Mouse (Mus musculus) kidney, postnatal 14 days (tissue): ENCODE measurements around the gene Ripply3.
"Not testable (repeated sequence)": the region's sequence is repeated elsewhere in the genome, so short reads cannot be mapped to it uniquely, and the experiment has no call there.

Experiments used
- DNase-seq: peaks from one replicate; pipeline ENCODE4 v3.0.0; 2022; ENCODE audit warnings: mixed read lengths

Gene Ripply3

DNA sequence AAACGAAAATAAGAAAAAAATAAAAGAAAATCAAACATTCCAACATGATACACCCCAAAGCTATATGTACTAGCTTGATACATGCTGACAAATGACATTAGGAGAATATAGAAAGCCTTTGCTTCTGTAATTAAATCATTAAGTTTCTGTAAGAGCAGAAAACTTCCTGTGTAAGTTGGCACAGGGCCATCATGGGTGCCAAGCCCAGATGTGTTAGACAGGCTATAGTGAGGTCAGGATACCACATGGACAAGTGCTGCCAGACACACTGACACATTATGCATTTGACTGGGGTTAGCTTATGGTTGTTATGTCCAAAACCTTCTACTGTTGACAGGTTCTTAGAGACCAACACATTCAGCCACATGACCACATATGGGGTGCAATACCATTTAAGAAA is 13.0 kb upstream of the Ripply3 start:
- DNase-seq: no peak

DNA sequence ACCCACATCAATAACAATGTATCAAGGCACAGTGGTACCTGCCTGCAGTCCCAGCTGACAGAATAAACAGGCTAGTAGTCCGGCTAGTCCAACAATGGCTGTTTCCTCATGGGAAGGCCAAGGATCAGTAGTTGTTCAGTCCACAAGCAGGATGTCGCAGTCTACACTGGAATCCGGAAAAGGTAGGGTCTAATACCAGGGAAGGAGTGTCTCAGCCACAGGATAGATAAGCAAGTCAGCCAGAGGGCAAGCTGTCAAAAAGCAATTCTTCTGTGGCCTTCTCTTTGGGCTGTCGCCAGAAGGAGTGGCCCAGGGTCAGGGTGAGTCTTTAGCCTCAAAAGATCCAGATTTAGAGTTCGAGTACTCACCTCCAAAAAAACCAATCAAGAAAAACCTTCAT is 10.5 kb upstream of the Ripply3 start:
- DNase-seq: peak; percentile 78

GRCm38 (mm10) chr16:94320223-94320622 is 8.0 kb upstream of the Ripply3 start:
- no peak for DNase-seq

- no peak for DNase-seq
Observed at GRCm38 (mm10) chr16:94323681-94324080, 4.5 kb upstream of the Ripply3 start.

GRCm38 (mm10) chr16:94326008-94326407 is 2.2 kb upstream of the Ripply3 start:
- DNase-seq: no peak

DNA sequence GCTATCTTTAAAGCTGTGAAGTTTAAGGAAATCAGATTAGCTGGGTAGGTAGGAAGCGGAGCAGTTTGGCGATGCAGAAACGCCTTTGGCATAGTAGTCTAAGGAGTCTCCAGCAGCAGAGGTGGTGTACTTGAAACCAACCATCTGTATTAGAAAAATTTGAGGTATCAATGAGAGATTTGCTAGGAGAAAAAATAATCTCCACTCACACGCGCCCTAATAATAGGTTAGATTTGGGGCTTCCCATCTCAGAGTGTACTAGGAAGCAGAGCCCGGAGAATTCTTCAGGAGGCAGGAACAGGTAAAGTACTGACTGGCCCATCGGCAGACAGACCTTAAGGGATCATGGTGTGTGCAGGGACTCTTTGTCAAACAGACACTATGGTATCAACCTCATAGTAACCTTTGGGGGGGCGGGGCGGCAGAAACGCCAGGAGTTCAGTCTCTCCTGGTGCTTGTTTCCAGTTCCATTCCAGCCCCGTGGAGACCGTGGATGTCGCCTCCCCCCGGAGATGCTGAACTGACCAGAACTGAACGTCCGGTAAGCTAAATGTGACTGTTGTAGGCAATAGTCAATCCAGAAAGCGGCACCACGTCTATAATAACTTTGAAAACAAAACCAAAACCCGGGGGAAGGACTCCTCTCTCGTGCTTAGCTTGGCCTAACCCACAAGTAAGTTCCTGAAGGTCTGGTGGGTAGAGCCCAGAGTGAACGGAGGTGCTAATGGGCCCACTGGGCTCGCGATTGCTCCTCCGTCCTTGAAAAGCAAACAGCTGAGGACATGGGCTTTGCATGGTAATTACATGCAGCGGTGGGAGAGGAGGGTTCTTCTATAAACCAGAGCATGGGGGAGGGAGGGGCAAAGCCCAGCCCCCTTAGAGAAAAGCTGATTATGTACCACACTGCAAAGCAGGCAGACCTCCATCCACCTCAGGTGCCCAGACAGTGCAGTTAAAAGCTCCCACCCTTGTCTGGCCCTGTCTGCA is 954 bp downstream of the Ripply3 start:
- DNase-seq: no peak

- no peak for DNase-seq
Observed at GRCm38 (mm10) chr16:94330429-94330828, 2.2 kb downstream of the Ripply3 start.

GRCm38 (mm10) chr16:94331233-94331885 is 3.1 kb downstream of the Ripply3 start:
- no peak for DNase-seq

DNA sequence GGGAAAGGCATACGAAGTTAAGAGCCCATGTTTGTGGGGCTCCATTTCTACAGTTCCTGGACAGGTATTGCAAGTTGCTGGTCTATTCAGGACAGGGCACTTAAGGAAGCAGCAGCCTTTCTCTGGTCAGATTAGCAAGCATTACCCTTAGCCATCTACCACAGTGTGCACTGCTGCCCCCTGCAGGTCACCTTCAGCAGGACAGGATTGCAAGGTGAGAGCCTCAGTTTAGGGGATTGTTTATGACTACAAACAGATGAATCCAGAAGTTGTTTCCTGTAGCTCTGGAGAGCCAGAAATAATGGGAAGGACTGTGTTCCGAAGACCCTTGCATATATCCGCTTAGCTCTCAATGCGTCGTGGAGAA is 3.6 kb downstream of the Ripply3 start:
- DNase-seq: peak; percentile 63

GRCm38 (mm10) chr16:94335656-94336055 is 7.4 kb downstream of the Ripply3 start:
- no peak for DNase-seq

DNA sequence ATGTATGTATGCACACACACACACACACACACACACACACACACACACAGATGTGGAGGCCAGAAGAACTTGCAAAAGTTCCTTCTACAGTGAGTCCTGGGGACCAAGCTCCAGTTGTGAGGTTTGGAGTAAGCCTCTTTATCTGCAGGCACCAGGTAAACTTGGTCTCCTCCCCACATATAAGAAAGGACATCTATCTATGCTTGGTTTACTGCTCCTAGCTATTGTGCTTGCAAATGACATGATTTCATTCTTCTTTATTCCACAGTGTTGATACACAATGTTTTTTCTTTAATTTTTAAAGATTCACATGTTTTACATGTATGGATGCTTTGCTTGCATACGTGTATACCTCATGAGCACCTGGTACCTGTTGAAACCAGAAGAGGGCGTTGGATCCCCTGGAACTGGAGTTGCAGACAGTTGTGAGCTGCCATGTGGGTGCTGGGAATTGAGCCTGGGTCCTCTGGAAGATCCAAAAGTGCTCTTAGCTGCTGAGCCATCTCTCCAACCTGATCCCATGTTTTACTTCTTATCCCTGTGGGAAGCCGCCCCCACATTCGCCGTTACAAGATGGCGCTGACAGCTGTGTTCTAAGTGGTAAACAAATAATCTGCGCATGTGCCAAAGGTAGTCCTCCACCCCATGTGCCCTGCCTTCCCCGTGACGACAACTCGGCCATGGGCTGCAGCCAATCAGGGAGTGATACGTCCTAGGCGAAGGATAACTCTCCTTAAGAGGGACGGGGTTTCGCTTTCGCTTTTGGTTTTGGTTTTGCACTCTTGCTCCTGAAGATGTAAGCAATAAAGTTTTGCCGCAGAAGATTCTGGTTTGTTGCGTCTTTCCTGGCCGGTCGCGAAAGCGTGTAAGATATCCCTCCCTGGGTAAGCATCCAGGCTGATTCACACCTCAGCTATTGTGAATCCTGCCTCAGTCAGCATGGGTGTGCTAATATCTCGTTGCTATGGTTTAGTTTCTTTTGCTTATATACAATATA is 11.2 kb downstream of the Ripply3 start:
- DNase-seq: not testable (repeated sequence)

- DNase-seq: no peak
Observed at GRCm38 (mm10) chr16:94345733-94346132, 17.5 kb downstream of the Ripply3 start.

DNA sequence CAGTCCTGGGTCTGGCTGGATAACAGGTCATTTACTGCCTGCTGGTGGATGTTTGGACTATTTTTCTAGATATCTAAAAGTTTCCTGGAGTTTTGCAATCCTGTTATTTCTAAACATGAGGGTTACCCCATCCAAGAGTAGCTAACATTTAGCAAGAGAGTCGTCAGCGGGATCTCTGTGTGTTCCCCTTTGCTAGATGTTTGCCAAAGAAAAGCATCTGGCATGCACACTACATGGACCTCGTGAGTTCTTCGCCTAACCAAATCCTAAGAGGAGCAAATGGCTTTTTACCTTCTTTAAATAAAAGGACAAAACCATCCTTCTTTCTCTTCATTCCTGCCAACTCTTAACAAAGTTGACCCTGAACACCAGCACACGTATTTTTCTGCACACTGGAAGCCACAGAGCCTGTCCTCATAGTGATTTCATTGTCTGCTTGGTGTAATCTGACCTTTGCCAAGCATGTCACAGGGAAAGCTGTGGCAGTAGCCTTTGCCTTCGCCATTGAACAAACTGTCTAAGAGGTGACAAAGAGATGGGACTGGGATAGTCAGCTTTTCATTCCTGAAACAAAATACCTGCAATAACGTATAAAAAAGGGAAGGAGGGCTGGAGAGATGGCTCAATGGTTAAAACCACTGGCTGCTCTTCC is 19.0 kb downstream of the Ripply3 start:
- DNase-seq: no peak

- DNase-seq: no peak
Observed at GRCm38 (mm10) chr16:94348779-94349178, 20.6 kb downstream of the Ripply3 start.

GRCm38 (mm10) chr16:94349588-94350286 is 21.5 kb downstream of the Ripply3 start:
- DNase-seq: no peak

- DNase-seq: peak; percentile 5
Observed at GRCm38 (mm10) chr16:94350287-94350677, 22.1 kb downstream of the Ripply3 start.

- DNase-seq: peak; percentile 17
Observed at GRCm38 (mm10) chr16:94354450-94354849, 26.2 kb downstream of the Ripply3 start.

DNA sequence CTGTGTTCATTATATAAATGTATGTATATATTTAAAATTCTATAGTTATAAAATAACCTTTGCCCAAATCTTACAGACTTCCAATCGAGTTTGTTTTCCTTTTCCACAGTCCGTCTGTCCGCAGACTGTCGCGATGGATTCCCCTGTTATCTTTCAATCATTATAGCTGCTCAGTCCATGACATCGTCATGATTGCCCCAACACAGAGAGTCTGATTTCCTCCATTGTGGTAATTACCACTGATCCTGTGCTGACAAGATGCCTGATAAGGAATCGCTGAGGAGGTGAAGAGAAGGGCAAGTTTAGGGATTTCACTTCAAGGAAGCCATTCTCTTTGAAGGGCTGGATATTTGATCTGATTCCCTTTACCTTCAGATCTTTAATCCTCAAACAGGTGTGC is 27.8 kb downstream of the Ripply3 start:
- DNase-seq: no peak

DNA sequence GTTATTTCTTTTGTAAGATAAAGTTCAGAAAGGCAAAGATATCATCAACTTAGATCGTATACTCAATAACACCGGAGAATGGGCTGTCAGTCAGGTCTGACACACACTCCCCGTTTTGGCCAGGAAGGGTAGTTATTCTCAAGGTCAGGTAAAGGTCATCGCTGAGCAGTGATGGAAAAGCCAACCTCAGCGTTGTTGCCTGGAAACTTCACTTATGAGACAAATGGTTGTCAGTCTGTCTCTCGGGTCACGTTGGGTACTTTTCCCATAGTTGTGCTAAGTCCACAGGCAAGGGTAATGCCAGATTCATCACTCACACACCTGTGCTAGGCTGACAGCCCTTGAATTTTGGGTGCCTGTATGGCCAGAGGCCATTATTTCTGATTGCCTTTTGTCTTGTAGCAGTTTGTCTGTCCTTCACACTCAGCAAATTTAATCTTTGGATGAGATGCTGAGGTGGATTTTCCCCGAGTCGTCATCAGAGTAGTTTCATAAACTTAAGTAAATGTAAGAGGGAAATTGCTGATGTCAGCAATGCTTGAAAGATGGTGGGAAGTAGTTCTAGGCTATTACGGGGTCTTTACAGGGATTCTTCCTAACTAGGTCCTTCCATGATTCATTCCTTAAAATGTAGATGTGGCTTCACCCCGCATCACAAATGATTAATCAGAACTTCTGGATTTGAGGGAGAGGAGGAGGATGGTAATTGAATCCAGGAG is 28.7 kb downstream of the Ripply3 start:
- DNase-seq: no peak

- DNase-seq: no peak
Observed at GRCm38 (mm10) chr16:94358091-94358490, 29.9 kb downstream of the Ripply3 start.
